Mouse (Mus musculus) intestine, embryonic 14.5 days (tissue): ENCODE measurements around the gene Ascl5. TPM values are rescaled to one million over a fixed set of nuclear protein-coding genes. Genes with fewer than 3 reads are reported as not detected.
A peak's percentile ranks its signal among the peaks of the same experiment; 100 is the strongest.

Source experiments
- ATAC-seq: fragments of 200-750 bp; cut with Nextera tagmentation; replicated peaks from 2 replicates; pipeline ENCODE4 v1.8.0; 2017; ENCODE audit warnings: low read depth, moderate number of reproducible peaks, moderate TSS enrichment, moderate library complexity; ENCODE audit not compliant: low FRiP score, low TSS enrichment
- DNase-seq: peaks from one replicate; pipeline ENCODE4 v3.0.0-alpha.2; 2018; ENCODE audit warnings: low spot score
- H3K27ac ChIP-seq: fragments of 300-500 bp; sonication (generic); 2 replicates; pipeline ENCODE4 v1.5.1; 2014; ENCODE audit warnings: low read depth, mild to moderate bottlenecking, control low read depth
- H3K27me3 ChIP-seq: fragments of 300-500 bp; sonication (generic); replicated peaks from 2 replicates; pipeline ENCODE4 v1.6.1; 2014; ENCODE audit warnings: low read length, control low read depth; ENCODE audit not compliant: control insufficient read depth, insufficient read depth
- H3K36me3 ChIP-seq: fragments of 300-500 bp; sonication (generic); 2 replicates; pipeline ENCODE4 v1.6.1; 2014; ENCODE audit warnings: low read length, control low read depth; ENCODE audit not compliant: control insufficient read depth, insufficient read depth
- H3K4me1 ChIP-seq: fragments of 300-500 bp; sonication (generic); replicated peaks from 2 replicates; pipeline ENCODE4 v1.6.1; 2014; ENCODE audit warnings: low read length, control low read depth, mixed read lengths; ENCODE audit not compliant: control insufficient read depth, insufficient read depth
- H3K4me2 ChIP-seq: fragments of 300-500 bp; sonication (generic); 2 replicates; pipeline ENCODE4 v1.6.1; 2014; ENCODE audit warnings: low read length
- H3K4me3 ChIP-seq: fragments of 300-500 bp; sonication (generic); 2 replicates; pipeline ENCODE4 v1.5.1; 2014; ENCODE audit warnings: low read depth, low read length, control low read depth, mixed read lengths
- H3K9ac ChIP-seq: fragments of 300-500 bp; sonication (generic); 2 replicates; pipeline ENCODE4 v1.6.1; 2014; ENCODE audit warnings: mild to moderate bottlenecking, low read length
- H3K9me3 ChIP-seq: fragments of 300-500 bp; sonication (generic); 2 replicates; pipeline ENCODE4 v1.6.1; 2016; ENCODE audit warnings: low read length, control low read depth; ENCODE audit not compliant: control insufficient read depth
- WGBS: fragments of 180-500 bp; shearing (Covaris S2); extraction: QIAGEN DNeasy Blood & Tissue Kit; methylation state at CpG from one replicate; pipeline ENCODE4 v1.1.7; 2014; 5-methylcytosine and 5-hydroxymethylcytosine counted together
- polyA plus RNA-seq: library from polyadenylated mRNA; unstranded; fragments of >200 nt; fragmentation: Nextera tagmentation; extraction: Ambion mirVana; gene quantifications from 2 replicates; pipeline ENCODE4 v1.2.1, GENCODE M21; 2014

Ascl5 gene
- polyA plus RNA-seq, 1 experiment from 2014 or later, result 0.35 TPM

DNA sequence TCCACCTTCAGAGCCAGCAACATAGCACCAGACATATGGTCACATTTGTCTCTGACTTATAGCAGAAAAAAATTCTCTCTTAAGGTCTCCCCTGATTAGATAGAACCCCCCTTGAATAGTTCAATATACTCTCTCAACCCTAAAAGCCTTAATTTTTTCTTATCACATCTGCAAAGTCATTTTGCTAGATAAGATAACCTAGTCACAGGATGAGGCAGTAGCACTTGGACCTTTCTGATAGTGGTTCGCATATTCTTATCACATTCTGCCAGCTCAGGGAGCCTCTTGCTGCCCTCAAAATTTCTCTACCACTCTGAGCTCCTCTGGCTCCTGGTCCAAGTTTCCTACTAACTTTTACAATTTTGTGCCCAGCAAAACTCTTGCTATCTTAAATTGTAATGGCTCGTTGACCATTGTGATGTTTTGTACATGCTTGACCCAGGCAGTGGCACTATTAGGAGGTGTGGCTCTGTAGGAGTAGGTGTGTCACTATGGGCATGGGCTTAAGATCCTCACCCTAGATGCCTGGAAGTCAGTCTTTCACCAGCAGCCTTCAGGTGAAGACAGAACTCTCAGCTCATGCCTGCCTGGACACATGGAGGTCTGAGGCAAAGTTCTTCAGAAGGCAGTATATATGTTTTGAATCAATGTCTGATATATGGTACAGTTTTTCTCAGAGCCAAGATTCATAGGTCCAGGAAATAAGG lies 35.7 kb upstream of the Ascl5 start:
- ATAC-seq, result no peak
- 66% methylated on average over 2 of the region's 2 CpGs for WGBS
- H3K27ac ChIP-seq, result no peak overlapping the region
- H3K4me2 ChIP-seq, result no peak overlapping the region
- no peak overlapping the region for H3K9ac ChIP-seq
- no peaks in the 10 kb centered on the region for H3K9me3 ChIP-seq
- no peak overlapping the region for H3K4me3 ChIP-seq
- H3K27me3 ChIP-seq, result no peaks in the 10 kb centered on the region
- H3K4me1 ChIP-seq, result peaks cover 9% of the 10 kb centered on the region; the same call in 1 of the 2 replicates
- DNase-seq, result no peak
- no peaks in the 10 kb centered on the region for H3K36me3 ChIP-seq

DNA sequence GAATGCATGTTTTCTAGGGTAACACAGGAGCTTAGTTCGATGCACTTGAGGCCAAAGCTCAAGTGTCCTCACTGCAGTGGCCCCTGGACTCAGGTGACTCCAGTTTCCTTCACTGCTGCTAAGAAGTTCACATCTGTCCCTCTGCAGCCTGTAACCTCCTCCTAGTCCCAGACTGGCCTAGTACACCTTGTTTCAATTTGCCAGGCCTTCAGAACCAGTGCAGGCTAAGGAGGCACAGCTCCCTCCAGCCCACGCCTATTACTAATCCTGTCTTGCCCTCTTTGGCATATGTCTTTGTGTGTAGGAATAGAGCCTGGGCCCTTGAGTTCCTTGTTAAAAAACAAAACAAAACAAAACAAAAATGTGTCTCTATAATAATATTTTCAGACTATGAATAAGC lies 33.3 kb upstream of the Ascl5 start:
- peaks cover 19% of the 10 kb centered on the region for H3K36me3 ChIP-seq
- peak overlapping the region; percentile 84 for H3K4me3 ChIP-seq
- H3K4me1 ChIP-seq, result peaks cover 9% of the 10 kb centered on the region; the same call in 1 of the 2 replicates
- ATAC-seq (no peak), DNase-seq (no peak)
- WGBS, result 79% methylated on average over 2 of the region's 2 CpGs
- H3K27me3 ChIP-seq, result no peaks in the 10 kb centered on the region
- no peak overlapping the region for H3K27ac ChIP-seq
- peak overlapping the region; percentile 95 for H3K4me2 ChIP-seq
- H3K9ac ChIP-seq, result peak overlapping the region; percentile 82
- H3K9me3 ChIP-seq, result no peaks in the 10 kb centered on the region

DNA sequence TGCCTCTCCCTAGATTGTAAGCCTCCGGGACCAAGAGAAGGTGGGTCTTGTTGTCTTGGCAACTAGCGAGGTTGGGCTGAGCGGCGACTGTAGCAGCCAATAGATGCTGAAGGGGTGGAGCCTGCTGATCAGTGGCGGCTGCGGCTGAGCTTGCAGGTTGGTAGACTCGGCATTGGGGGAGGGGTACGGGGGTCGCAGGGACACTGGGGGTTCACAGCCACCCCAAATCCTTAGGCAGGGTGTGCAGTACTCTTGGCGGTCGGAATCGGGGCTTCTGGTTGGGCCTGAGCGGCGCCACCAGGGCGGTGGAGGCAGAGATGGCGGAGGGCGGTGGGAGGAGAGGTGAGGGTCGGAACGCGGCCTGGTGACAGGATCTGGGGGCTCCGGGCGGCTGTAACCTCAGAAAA lies 32.7 kb upstream of the Ascl5 start:
- ATAC-seq, result peak; percentile 97
- peak overlapping the region; percentile 67 for H3K27ac ChIP-seq
- no peaks in the 10 kb centered on the region for H3K9me3 ChIP-seq
- H3K27me3 ChIP-seq, result no peaks in the 10 kb centered on the region
- H3K9ac ChIP-seq, result peak overlapping the region; percentile 82
- peaks cover 9% of the 10 kb centered on the region; the same call in 1 of the 2 replicates for H3K4me1 ChIP-seq
- peak; percentile 95 for DNase-seq
- under 1% methylated on average over 22 of the region's 22 CpGs for WGBS
- peak overlapping the region; percentile 84 for H3K4me3 ChIP-seq
- H3K4me2 ChIP-seq, result peak overlapping the region; percentile 95
- H3K36me3 ChIP-seq, result peaks cover 25% of the 10 kb centered on the region

DNA sequence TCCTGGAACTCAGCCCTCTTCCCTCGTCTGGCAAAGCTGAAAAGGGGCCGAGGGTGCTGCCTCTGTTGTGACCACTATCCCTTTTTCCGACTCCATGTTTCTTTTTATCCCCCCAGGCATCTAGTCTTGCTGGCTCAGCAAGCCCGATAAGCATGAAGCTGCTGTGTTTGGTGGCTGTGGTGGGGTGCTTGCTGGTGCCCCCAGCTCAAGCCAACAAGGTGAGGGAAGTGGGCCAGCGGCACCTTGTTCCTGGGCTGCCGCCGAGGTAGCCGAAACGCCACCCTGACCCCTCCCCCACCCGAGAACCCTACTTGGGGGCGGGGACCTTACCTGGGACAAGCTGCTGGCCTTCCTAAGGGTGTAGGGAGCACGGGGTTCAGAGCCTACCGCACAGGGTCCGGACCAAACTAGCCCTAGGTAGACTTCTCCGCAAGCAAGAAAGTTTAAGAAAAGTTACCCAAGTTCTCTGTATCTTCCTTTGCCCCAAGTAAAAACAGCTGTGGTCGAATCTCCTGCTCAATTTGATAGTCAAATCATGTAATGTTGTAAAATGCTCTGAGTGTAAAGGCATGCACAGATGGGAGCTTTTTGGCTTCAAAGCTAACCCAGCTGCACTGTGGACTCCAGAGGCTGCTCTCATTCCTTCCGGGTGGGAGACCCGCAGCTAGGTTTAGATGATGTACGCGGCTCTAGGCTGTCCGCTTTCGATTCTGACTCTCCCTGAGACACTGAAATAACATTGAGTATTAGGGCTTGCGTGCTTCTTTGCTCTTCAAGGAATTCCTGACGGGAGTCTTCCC lies 32.0 kb upstream of the Ascl5 start:
- no peaks in the 10 kb centered on the region for H3K9me3 ChIP-seq
- H3K36me3 ChIP-seq, result peaks cover 32% of the 10 kb centered on the region
- 3% methylated on average over 24 of the region's 24 CpGs for WGBS
- H3K4me2 ChIP-seq, result peak overlapping the region; percentile 95
- peak overlapping the region; percentile 67 for H3K27ac ChIP-seq
- no peaks in the 10 kb centered on the region for H3K27me3 ChIP-seq
- peaks cover 9% of the 10 kb centered on the region; the same call in 1 of the 2 replicates for H3K4me1 ChIP-seq
- H3K9ac ChIP-seq, result peak overlapping the region; percentile 82
- no peak for DNase-seq
- H3K4me3 ChIP-seq, result peak overlapping the region; percentile 84
- ATAC-seq, result peak; percentile 61

DNA sequence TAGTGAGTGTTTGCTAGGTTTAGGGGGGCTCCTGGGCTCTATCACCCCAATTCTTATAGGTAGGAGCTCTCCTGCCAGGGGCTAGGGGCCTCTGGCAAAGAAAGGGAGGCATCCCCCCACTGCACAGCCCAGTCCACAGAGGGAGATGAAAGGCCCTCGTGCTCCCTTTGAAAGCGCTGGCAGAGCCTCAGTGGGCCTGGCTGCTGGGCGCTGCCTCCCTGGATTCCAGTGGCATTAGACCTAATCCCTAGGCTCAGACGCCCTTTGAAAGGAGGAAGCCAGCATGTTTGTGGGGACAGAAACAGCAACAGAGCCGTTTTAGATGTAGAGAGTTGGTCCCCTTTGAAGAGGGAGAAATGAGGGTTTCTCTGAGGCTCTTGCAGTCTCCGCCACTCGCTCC lies 20.4 kb upstream of the Ascl5 start:
- Histone ChIP-seq H3K4me3 (no peak overlapping the region), H3K27ac (no peak overlapping the region), H3K36me3 (peaks cover 95% of the 10 kb centered on the region), H3K27me3 (no peaks in the 10 kb centered on the region), H3K9ac (no peak overlapping the region), H3K4me2 (no peak overlapping the region), H3K4me1 (no peaks in the 10 kb centered on the region; the same call in 1 of the 2 replicates), H3K9me3 (no peaks in the 10 kb centered on the region)
- no peak for ATAC-seq
- DNase-seq, result no peak
- 51% methylated on average over 7 of the region's 7 CpGs for WGBS

DNA sequence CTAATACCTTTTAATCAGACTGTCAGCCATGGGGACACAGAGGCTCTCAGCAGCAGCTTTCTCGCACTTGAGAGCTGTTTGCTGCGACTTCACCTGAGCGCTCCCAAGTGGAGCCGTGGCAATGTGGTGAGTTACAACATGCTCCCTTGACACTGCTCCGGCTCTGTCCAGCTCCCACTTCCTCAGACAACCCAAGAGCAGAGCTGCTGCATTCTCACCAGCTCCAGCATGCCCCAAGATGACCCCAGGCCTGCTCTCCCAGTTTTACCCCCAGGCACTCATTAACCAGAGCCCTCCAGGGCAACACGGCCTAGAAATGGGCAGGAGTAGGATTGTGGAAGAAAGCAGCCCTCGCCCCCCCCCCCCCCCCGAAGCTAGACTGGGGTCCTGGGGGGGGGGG lies 18.9 kb upstream of the Ascl5 start:
- Histone ChIP-seq H3K4me3 (no peak overlapping the region), H3K9ac (no peak overlapping the region), H3K36me3 (peaks cover 87% of the 10 kb centered on the region), H3K27ac (no peak overlapping the region), H3K9me3 (no peaks in the 10 kb centered on the region), H3K4me1 (no peaks in the 10 kb centered on the region; the same call in 1 of the 2 replicates), H3K4me2 (no peak overlapping the region), H3K27me3 (no peaks in the 10 kb centered on the region)
- WGBS, result 70% methylated on average over 8 of the region's 8 CpGs
- ATAC-seq, result no peak
- no peak for DNase-seq

DNA sequence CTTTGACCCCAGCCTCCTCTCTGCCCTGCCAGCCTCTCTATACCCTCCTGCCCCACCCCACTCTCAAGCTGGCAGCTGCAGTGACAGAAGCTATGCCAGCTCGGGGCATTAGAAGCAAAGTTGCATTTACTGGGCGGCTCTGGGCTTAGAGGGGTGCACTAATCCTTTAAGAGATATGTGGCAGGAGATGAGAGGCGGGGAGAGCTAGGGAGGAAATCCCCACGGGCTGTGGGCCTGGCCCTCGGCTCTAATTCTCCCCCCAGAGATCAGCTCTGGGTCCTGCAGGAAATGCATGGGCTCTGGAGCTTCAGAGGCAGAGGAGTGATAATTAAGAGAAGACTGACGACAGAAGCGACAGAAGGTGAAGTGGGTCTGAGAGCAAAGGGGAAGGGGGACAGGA lies 17.6 kb upstream of the Ascl5 start:
- no peaks in the 10 kb centered on the region for H3K9me3 ChIP-seq
- H3K9ac ChIP-seq, result no peak overlapping the region
- no peak overlapping the region for H3K27ac ChIP-seq
- H3K4me2 ChIP-seq, result no peak overlapping the region
- no peaks in the 10 kb centered on the region for H3K27me3 ChIP-seq
- no peak overlapping the region for H3K4me3 ChIP-seq
- H3K36me3 ChIP-seq, result peaks cover 75% of the 10 kb centered on the region
- DNase-seq (no peak), ATAC-seq (no peak)
- H3K4me1 ChIP-seq, result no peaks in the 10 kb centered on the region; the same call in 1 of the 2 replicates
- WGBS, result 60% methylated on average over 7 of the region's 7 CpGs

DNA sequence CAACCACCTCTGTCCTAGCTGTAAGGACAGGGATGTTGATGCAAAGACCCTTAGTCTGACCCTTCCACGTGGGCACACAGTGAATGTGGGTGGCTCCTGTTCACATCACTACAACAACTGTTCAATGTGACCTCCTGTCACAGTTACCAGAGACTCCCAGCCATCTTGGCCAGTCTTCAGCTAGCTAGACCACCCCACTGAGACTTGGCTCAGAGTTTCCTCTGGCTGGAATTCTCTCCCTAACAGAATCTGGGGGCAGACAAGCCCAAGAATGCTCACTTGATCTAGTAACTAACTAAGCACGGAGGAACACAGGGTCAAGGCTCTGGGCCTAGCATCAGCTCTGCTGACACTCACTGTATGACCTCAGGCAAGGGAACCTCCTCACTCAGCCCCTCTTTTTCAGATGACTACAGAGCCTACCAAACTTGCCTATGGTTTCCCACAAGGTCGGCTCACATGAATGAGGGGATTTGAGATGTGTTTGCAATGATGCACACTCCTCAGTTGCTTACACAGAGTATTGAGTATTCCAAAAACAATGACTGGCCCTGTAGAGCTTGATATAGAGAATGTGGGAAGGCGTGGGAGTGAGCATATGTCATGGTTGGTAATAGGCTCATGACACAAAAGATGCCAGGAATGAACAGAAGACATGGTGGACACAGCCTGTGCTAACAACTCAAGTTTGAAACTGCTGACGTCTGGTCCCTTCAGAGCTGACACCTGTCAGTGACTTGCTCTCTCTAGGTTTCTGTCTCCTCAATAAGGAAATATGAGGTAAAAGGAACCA lies 11.7 kb upstream of the Ascl5 start:
- 80% methylated on average over 5 of the region's 5 CpGs for WGBS
- DNase-seq, result no peak

More for the DNA sequence above, 11.7 kb upstream of the Ascl5 start:
- Histone ChIP-seq H3K27ac (no peak overlapping the region), H3K4me3 (no peak overlapping the region), H3K9me3 (no peaks in the 10 kb centered on the region), H3K9ac (no peak overlapping the region), H3K4me2 (no peak overlapping the region), H3K36me3 (peaks cover 20% of the 10 kb centered on the region), H3K4me1 (peaks cover 9% of the 10 kb centered on the region; the same call in 1 of the 2 replicates), H3K27me3 (no peaks in the 10 kb centered on the region)
- ATAC-seq, result no peak
